In genomic region chr7:73388866-73389265, GRCm38 (mm10) we compare ENCODE assay signal across 23 mouse cellular contexts. TPM values are rescaled to one million over a fixed set of nuclear protein-coding genes. Genes with fewer than 3 reads are reported as not detected.
DNase-seq lines count a peak whose midpoint lies in the region; ATAC-seq and TF ChIP-seq lines count a peak whose summit lies in the region.
"Had no signal": no experiment of that assay in that cellular context is flagged by ENCODE, and none has a peak within 500 bp of the region (broad histone marks: within the 10 kb centered on the region; RNA-seq: fewer than 3 reads in every experiment).

No protein-coding gene starts in this region.

- TF ChIP-seq CTCF in forebrain, postnatal 0 days (IDR thresholded peaks at IDR 0.05; ENCODE audit: low read depth): peak; percentile 43
- TF ChIP-seq CTCF in kidney, postnatal 0 days (IDR thresholded peaks at IDR 0.05; ENCODE audit: low read depth): peak; percentile 29; the same call in 1 of the 2 replicates
- peak; percentile 43 for TF ChIP-seq CTCF in stomach, postnatal 0 days (IDR thresholded peaks at IDR 0.05; ENCODE audit: low read depth)

- H3K4me3 ChIP-seq in forebrain, postnatal 0 days (ENCODE audit: low read depth, low read length): no peak overlapping the region
- H3K4me3 ChIP-seq in forebrain, embryonic 15.5 days: no peak overlapping the region
- no peak overlapping the region for H3K4me3 ChIP-seq in kidney, postnatal 0 days (replicated peaks; ENCODE audit: low read depth, low read length)
- no peak overlapping the region for H3K4me3 ChIP-seq in neural tube, embryonic 14.5 days (ENCODE audit: low read depth, low read length)
- H3K4me3 ChIP-seq in stomach, postnatal 0 days (ENCODE audit: low read depth, low read length): no peak overlapping the region
- H3K4me3 ChIP-seq: embryonic facial prominence, embryonic 15.5 days had no signal

- no peak for TF ChIP-seq EP300 in stomach, postnatal 0 days (optimal IDR thresholded peaks at IDR 0.05)

- no peak overlapping the region for H3K4me2 ChIP-seq in forebrain, postnatal 0 days (ENCODE audit: low read depth)
- no peak overlapping the region for H3K4me2 ChIP-seq in forebrain, embryonic 15.5 days (replicated peaks)
- H3K4me2 ChIP-seq in kidney, postnatal 0 days (ENCODE audit: low read length): no peak overlapping the region
- no peak overlapping the region; the same call in 1 of the 2 replicates for H3K4me2 ChIP-seq in neural tube, embryonic 14.5 days (ENCODE audit: low read depth, low read length)
- H3K4me2 ChIP-seq in stomach, postnatal 0 days (replicated peaks; ENCODE audit: low read depth): no peak overlapping the region

- H3K36me3 ChIP-seq in forebrain, postnatal 0 days (ENCODE audit: insufficient read depth): no peaks in the 10 kb centered on the region
- 0 out of 2 replicates have a peak, but pooled peaks cover 2% of the 10 kb centered on the region for H3K36me3 ChIP-seq in forebrain, embryonic 15.5 days
- no peaks in the 10 kb centered on the region for H3K36me3 ChIP-seq in kidney, postnatal 0 days (ENCODE audit: insufficient read depth, low read length)
- H3K36me3 ChIP-seq in neural tube, embryonic 14.5 days (ENCODE audit: control insufficient read depth, insufficient read depth, low read length): no peaks in the 10 kb centered on the region
- H3K36me3 ChIP-seq in stomach, postnatal 0 days (ENCODE audit: control insufficient read depth, insufficient read depth, low read length): peaks cover 4% of the 10 kb centered on the region
- H3K36me3 ChIP-seq: embryonic facial prominence, embryonic 15.5 days; heart, embryonic 10.5 days; kidney, embryonic 15.5 days had no signal

- H3K27me3 ChIP-seq in forebrain, postnatal 0 days (ENCODE audit: insufficient read depth, low read length): no peaks in the 10 kb centered on the region
- H3K27me3 ChIP-seq in forebrain, embryonic 15.5 days: no peaks in the 10 kb centered on the region
- H3K27me3 ChIP-seq in kidney, postnatal 0 days (ENCODE audit: insufficient read depth, low read length): no peaks in the 10 kb centered on the region
- H3K27me3 ChIP-seq in neural tube, embryonic 14.5 days (ENCODE audit: control insufficient read depth, insufficient read depth, low read length): no peaks in the 10 kb centered on the region
- H3K27me3 ChIP-seq in stomach, postnatal 0 days (ENCODE audit: control insufficient read depth, insufficient read depth, low read length): no peaks in the 10 kb centered on the region
- H3K27me3 ChIP-seq: embryonic facial prominence, embryonic 15.5 days; Patski had no signal

- 64% methylated on average over 2 of the region's 2 CpGs for WGBS in forebrain, postnatal 0 days
- 65% methylated on average over 2 of the region's 2 CpGs for WGBS in forebrain, embryonic 15.5 days
- 71% methylated on average over 2 of the region's 2 CpGs for WGBS in kidney, postnatal 0 days
- WGBS in neural tube, embryonic 14.5 days: 65% methylated on average over 2 of the region's 2 CpGs
- WGBS in stomach, postnatal 0 days: 74% methylated on average over 2 of the region's 2 CpGs

- ATAC-seq in forebrain, postnatal 0 days: no peak
- no peak for ATAC-seq in forebrain, embryonic 15.5 days (replicated peaks)
- ATAC-seq in kidney, postnatal 0 days (replicated peaks; ENCODE audit: low FRiP score, low read depth): no peak
- no peak for ATAC-seq in neural tube, embryonic 14.5 days (ENCODE audit: low read depth)
- no peak for ATAC-seq in stomach, postnatal 0 days (ENCODE audit: low FRiP score, low TSS enrichment)
- ATAC-seq: forebrain, embryonic 16.5 days; inflammation-experienced regulatory T-cells, adult 6 months; Patski had no signal

- no peak for DNase-seq in forebrain, postnatal 0 days
- no peak for DNase-seq in kidney, postnatal 0 days (ENCODE audit: low spot score)
- no peak for DNase-seq in kidney, adult 9 months
- no peak for DNase-seq in neural tube, embryonic 10.5 days (ENCODE audit: extremely low spot score, low spot score)
- DNase-seq in stomach, postnatal 0 days (ENCODE audit: low spot score): no peak
- DNase-seq in spleen, postnatal 4 days (ENCODE audit: low spot score in 2 of 2): no peak
- DNase-seq: adrenal gland, postnatal 36 days; cerebellum, adult 9-11 months; gastrocnemius, postnatal 10 days; heart, postnatal 10 days; lung, postnatal 10 days; right cerebral cortex, postnatal 14 days; thymus, postnatal 25 days had no signal

- H3K9me3 ChIP-seq in forebrain, postnatal 0 days (ENCODE audit: low read length): no peaks in the 10 kb centered on the region
- H3K9me3 ChIP-seq in forebrain, embryonic 15.5 days: no peaks in the 10 kb centered on the region
- H3K9me3 ChIP-seq in kidney, postnatal 0 days (replicated peaks; ENCODE audit: low read length): no peaks in the 10 kb centered on the region
- H3K9me3 ChIP-seq in neural tube, embryonic 14.5 days (ENCODE audit: control insufficient read depth, low read length): no peaks in the 10 kb centered on the region
- no peaks in the 10 kb centered on the region for H3K9me3 ChIP-seq in stomach, postnatal 0 days (ENCODE audit: control insufficient read depth, low read length)
- H3K9me3 ChIP-seq: embryonic facial prominence, embryonic 15.5 days; heart, embryonic 10.5 days; kidney, embryonic 15.5 days; limb, embryonic 10.5 days had no signal

- peaks cover 27% of the 10 kb centered on the region for H3K4me1 ChIP-seq in forebrain, postnatal 0 days (ENCODE audit: insufficient read depth)
- peaks cover 69% of the 10 kb centered on the region for H3K4me1 ChIP-seq in forebrain, embryonic 15.5 days
- H3K4me1 ChIP-seq in kidney, postnatal 0 days (replicated peaks; ENCODE audit: insufficient read depth, low read length): peaks cover 18% of the 10 kb centered on the region; the same call in 1 of the 2 replicates
- peaks cover 30% of the 10 kb centered on the region; the same call in 1 of the 2 replicates for H3K4me1 ChIP-seq in neural tube, embryonic 14.5 days (ENCODE audit: control insufficient read depth, insufficient read depth, low read length)
- peaks cover 4% of the 10 kb centered on the region; the same call in 1 of the 2 replicates for H3K4me1 ChIP-seq in stomach, postnatal 0 days (replicated peaks; ENCODE audit: control insufficient read depth, insufficient read depth)

- H3K27ac ChIP-seq in forebrain, postnatal 0 days (ENCODE audit: low read depth, low read length): no peak overlapping the region
- H3K27ac ChIP-seq in forebrain, embryonic 15.5 days (replicated peaks): no peak overlapping the region
- no peak overlapping the region for H3K27ac ChIP-seq in kidney, postnatal 0 days
- peak overlapping the region; percentile 34; the same call in 1 of the 2 replicates for H3K27ac ChIP-seq in neural tube, embryonic 14.5 days (ENCODE audit: low read depth, low read length)
- H3K27ac ChIP-seq in stomach, postnatal 0 days (replicated peaks): no peak overlapping the region
- H3K27ac ChIP-seq: heart, embryonic 10.5 days had no signal

- H3K9ac ChIP-seq in forebrain, postnatal 0 days: no peak overlapping the region
- no peak overlapping the region for H3K9ac ChIP-seq in forebrain, embryonic 15.5 days (replicated peaks)
- H3K9ac ChIP-seq in kidney, postnatal 0 days (ENCODE audit: low read depth, low read length): no peak overlapping the region
- H3K9ac ChIP-seq in neural tube, embryonic 14.5 days (replicated peaks; ENCODE audit: low read depth, low read length): no peak overlapping the region
- no peak overlapping the region for H3K9ac ChIP-seq in stomach, postnatal 0 days (ENCODE audit: low read length)
- H3K9ac ChIP-seq: embryonic facial prominence, embryonic 15.5 days had no signal

RNA-seq across cellular contexts. Expression of gene Rgma, which starts 13.6 kb away (rescaled TPM):
- 72.2 and 96.4 TPM in 2 replicates for total RNA-seq in forebrain, postnatal 0 days (2014; rRNA removed)
- 34.1 and 39.9 TPM in 2 replicates for polyA plus RNA-seq in forebrain, postnatal 0 days (2015; fragmentation: Nextera tagmentation; extraction: Ambion mirVana)
- polyA plus RNA-seq in forebrain, embryonic 15.5 days (2015; fragmentation: Nextera tagmentation; extraction: Ambion mirVana): 20.3 and 25.2 TPM in 2 replicates
- polyA plus RNA-seq in kidney, postnatal 0 days (2015; fragmentation: Nextera tagmentation; extraction: Ambion mirVana): 6.6 and 6.7 TPM in 2 replicates
- 46.6 and 58.4 TPM in 2 replicates for polyA plus RNA-seq in neural tube, embryonic 14.5 days (2014; fragmentation: Nextera tagmentation; extraction: Ambion mirVana)
- 4.5 and 5.7 TPM in 2 replicates for polyA plus RNA-seq in stomach, postnatal 0 days (2015; fragmentation: Nextera tagmentation; extraction: Ambion mirVana)
- total RNA-seq: megakaryocyte-erythroid progenitor cell, adult 5-6 weeks had no signal
- polyA plus RNA-seq: inflammation-experienced regulatory T-cells, adult 6 months had no signal
